Mouse (Mus musculus): ENCODE results near the gene Furin. TPM values are rescaled to one million over a fixed set of nuclear protein-coding genes. Genes with fewer than 3 reads are reported as not detected.

Gene Furin
- total RNA-seq, 2 experiments from 2014 or later = 137 to 140 TPM

DNA sequence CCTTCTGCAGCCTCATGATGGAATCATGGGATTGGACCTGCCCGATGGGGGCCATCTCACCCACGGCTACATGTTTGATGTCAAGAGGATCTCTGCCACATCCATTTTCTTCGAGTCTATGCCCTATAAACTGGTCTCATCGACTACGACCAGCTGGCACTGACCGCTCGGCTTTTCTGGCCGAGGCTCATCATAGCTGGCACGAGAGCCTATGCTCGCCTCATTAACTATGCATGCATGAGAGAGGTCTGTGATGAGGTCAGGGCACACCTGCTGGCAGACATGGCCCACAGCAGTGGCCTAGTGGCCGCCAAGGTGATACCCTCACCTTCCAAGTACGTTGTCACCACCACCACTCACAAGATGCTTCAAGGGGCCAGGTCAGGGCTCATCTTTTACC lies 24.4 kb upstream of the Furin start:
- no peak for DNase-seq (ENCODE audit: low spot score in 2 of 2)

GRCm38 (mm10) chr7:80427730-80428129 lies 22.5 kb upstream of the Furin start:
- no peak for DNase-seq (ENCODE audit: low spot score in 2 of 2)

DNA sequence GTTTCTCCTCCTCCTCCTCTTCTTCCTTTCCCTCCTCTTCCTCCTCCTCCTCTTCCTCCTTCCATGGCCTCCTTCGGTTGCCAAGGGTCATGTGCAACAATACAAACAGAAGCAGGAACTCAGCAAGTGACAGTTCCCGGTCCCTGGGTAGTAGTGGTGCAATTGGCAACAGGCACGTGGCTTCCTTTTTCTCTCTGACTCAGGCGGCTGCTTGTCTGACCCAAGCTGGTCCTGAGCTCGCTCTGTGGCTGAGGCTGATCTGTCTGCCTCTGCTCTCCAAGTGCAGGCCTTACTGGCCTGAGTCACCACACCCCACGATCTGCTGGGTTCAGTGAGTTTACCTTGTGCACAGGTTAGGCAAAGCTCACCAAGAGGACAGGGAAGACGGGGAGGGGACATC lies 21.1 kb upstream of the Furin start:
- no peak for DNase-seq (ENCODE audit: low spot score in 2 of 2)

DNA sequence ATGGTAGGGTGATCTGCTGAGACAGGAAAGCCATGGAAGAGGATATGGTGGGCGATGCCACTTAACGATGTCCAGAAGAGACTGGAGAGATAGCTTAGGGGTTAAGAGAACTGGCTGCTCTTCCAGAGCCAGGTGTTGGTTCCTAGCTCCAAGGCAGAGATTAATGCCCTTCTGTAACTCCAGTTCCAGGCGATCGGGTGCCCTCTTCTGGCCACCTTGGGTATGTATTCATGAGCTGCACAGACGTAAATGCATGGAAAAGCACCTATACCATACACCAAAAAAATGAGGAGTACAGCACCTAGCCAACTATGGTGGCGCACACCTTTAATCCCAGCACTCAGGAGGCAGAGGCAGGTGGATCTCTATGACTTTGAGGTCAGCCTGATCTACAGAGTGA lies 19.5 kb upstream of the Furin start:
- DNase-seq (ENCODE audit: low spot score in 2 of 2) = no peak

DNA sequence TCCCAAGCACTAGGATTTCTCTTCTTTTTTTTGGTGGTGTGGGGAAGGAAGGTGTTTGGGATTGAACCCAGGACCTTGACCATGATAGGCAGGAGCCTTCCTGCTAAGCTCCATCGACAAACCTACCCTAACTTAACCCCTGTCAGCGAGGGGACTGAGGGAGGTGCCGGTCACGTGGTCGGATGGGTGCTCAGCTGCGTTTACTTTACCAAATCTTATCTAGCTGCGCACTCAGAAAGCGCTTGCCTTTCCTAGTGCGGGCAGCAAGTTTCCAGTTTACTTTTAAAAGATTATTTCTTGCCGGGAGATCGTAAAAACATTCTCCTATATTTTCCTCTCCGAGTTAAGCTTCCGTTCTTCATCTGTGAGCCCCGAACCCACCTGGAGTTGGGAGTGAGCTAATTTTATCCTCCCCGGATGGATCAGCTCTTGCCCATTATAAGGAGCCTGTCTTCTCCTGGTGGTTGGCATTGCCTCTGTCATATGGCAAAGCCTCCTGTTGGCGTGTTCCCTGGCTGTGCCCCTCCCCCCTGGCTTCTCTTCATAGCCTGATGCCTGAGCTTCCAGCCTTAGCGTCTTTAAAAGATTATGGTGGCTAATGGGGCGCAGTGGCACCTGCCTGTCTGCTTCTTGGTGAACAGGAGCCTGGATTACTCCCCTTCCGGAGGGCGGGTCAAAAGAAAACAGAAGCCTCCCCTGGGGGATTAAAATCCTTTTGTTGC lies 17.7 kb upstream of the Furin start:
- DNase-seq (ENCODE audit: low spot score in 2 of 2) = no peak

GRCm38 (mm10) chr7:80421576-80421975 lies 16.3 kb upstream of the Furin start:
- DNase-seq (ENCODE audit: low spot score in 2 of 2) = no peak

GRCm38 (mm10) chr7:80420586-80420985 lies 15.3 kb upstream of the Furin start:
- DNase-seq (ENCODE audit: low spot score in 2 of 2) = no peak

DNA sequence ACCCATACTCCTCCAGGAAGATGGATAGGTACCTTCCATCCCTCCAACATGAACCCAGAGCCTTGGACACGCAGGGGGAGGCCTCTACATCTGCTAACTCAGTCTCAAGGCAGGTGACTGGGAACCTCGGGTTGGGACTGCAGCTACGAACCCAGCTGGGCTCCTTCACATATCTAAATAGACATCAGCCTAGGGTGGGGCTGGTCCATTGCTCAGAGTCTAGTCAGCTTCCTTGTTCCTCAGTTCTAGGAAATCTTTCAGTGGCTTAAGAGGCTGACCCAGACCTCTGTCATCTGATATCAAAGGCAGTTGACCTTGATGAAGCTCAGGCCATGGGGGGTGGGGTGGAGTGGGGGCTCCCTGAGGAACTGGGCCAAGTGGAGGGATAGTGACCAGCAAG lies 14.0 kb upstream of the Furin start:
- DNase-seq (ENCODE audit: low spot score in 2 of 2) = no peak

DNA sequence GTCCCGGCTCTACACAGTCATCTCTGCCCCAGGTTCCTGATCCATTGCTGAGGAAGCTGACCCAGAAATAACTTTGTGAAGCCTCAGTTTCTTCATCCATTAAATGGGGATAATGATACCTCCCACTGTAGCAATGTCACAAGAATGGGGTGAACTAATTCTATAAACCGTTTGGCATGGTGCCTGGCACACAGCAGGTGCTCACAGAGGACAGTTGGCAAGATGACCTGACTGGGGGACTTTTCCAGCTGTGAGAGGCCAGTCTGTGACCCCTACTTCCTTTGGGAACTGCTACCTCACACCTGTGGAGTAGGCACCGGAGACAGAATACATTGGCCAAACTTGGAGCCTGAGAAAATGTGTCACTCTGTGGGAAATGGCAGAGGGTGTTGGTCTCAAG lies 12.8 kb upstream of the Furin start:
- DNase-seq (ENCODE audit: low spot score in 2 of 2) = no peak

- DNase-seq (ENCODE audit: low spot score in 2 of 2) = no peak
Observed at GRCm38 (mm10) chr7:80417601-80418000, 12.4 kb upstream of the Furin start.

GRCm38 (mm10) chr7:80416969-80417368 lies 11.7 kb upstream of the Furin start:
- no peak for DNase-seq (ENCODE audit: low spot score in 2 of 2)

DNA sequence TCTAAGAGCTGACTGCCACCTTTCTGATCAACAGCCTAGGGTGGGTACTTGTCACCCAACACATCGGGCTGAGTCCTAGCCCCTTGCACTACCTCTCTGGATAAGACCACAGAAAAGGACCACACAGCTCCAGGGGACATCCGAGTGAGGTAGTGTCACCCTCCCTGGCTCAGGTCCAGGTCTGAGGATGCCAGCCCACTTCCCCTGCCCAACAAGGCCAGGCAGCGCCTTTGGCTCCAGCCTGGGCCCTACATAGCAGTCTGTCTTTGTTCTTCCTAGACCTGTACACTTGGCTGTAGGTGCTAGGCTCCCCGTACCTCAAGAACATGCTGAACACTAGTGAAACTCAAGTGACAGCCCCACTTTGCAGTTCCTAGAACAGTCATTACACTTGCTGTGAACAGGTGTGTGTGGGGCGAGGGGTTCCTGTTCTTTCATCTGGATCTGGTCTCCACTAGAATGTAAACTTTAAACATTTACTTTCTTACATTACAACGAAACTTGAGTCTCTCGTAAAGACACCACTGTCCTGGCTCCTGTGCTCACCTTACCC lies 9.1 kb upstream of the Furin start:
- DNase-seq (ENCODE audit: low spot score in 2 of 2) = no peak

DNA sequence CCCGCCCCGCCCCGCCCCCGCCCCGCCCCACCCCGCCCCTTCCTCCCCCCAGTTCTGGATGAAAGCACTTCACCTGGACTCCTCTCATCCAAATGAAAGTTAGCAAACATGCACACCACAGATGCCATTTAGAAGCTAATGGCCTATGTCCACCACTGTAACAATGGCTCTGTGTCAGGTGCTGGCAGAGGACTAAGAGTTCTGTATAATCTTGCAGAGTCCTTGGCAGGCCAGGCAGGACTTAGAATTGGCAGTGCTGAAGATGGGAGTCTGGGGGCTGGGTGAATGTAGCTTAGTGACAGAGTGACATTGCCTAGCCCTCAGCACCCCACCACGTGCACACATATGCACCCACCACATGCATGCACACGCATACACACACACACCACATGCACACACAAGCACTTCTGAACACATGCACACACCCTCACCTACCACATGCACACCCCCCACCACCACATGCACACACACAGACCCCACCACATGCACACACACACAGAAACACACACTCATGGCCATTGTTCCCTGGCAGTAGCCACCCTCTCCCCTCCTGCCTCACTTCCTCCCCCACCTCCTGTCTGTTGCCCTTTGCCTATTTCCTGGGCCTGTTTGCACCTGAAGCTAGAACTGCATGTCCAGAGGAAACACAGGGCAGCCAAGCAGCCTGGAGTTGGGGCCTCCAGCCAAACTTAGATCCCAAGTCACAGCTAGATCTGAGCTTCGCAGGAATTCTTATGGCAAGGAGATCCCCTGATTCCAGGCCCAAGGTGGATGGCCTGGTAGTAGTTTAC lies 8.5 kb upstream of the Furin start:
- no peak for DNase-seq (ENCODE audit: low spot score in 2 of 2)

DNA sequence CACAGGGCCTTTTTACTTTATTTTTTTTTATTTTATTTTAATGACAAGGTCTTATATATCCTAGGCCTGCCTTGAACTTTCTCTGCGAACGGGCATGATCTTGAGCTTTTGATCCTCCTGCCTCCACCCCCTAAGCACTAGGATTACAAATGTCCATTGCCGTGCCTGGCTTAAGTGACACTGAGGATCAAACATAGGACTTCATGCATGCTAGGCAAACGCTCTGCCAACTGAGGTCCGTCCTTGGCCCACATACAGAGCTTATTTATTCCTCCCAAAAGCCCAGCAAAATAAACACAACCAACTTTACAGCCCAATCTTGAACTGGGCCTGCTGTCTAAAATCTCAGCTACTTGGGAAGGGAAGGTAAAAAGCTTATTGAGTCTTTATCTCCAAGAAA lies 7.5 kb upstream of the Furin start:
- no peak for DNase-seq (ENCODE audit: low spot score in 2 of 2)

- DNase-seq (ENCODE audit: low spot score in 2 of 2) = no peak
Observed at GRCm38 (mm10) chr7:80412279-80412678, 7.0 kb upstream of the Furin start.

DNA sequence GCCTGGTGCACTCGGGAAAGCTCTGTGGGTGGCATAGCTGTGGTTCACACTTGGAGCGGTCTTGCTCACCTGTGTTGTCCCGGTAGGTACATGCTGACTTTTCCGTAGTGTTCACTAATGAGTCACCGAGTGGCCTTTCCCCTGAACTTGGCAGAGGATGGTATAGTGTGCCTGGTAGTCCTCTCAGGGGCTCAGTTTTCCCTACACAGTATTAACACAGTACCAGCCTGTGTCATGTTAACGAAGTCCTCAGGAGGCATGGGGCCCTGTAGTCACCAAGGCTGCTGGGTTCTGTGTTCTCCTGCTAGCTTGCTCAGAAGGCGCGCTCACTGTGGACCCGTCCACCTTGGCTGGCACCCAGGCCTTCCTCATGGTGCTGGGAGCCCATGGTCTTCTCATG lies 5.1 kb upstream of the Furin start:
- DNase-seq (ENCODE audit: low spot score in 2 of 2) = no peak

DNA sequence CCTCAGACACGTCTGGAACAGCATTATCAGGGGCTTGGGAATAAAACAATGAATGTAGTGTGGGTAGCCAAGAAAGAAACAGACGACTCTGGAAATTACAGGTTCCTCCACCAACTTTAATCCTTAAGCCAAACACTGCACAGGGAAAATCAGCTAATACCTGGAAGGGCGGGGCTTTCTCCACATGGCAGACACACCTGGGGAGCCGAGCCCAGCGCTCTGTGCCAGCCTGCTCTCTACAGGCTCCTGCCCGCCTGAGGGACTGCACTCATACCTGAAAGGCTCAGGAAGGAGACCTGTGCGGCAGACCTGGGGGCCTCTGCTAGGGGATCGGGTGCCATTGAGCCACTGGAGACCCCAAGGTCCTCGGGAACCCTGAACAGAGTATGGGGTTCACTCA lies 2.5 kb upstream of the Furin start:
- no peak for DNase-seq (ENCODE audit: low spot score in 2 of 2)

DNA sequence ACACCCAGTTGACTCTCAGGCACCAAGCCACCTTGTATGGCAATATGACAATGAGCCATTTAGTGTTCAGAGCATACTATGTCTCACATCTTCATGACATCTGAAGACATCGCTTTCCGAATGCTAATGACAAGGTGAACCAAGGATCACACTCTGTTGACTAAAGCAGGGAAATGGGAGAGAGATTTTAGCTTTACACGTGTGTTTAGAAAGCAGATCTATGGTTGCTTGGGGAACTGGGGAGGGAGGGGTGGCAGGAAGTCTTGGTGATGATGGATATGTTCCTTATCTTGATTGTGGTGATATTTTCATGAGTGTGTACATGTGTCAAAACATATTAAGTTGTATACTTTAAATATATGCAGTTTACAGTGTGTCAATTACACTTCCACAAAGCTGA lies 950 bp upstream of the Furin start:
- DNase-seq (ENCODE audit: low spot score in 2 of 2) = no peak

GRCm38 (mm10) chr7:80404101-80404894 lies 938 bp downstream of the Furin start:
- no peak for DNase-seq (ENCODE audit: low spot score in 2 of 2)

GRCm38 (mm10) chr7:80403551-80403950 lies 1.7 kb downstream of the Furin start:
- DNase-seq (ENCODE audit: low spot score in 2 of 2) = no peak

GRCm38 (mm10) chr7:80402651-80403321 lies 2.5 kb downstream of the Furin start:
- peak; percentile 32 to 54 for DNase-seq (ENCODE audit: low spot score in 2 of 2)

Measured in adrenal gland, postnatal 4 days (tissue).